Mouse (Mus musculus) MEL (cell line): Measurements from ENCODE around the gene Fzd7.

ENCODE experiments used
- GABPA ChIP-seq: IDR thresholded peaks from 2 replicates; pipeline ENCODE4 v1.6.1; 2012; ENCODE audit warnings: low read depth, mild to moderate bottlenecking, inconsistent platforms, low read length, improper control_type of control experiment, moderate library complexity
- HCFC1 ChIP-seq: IDR thresholded peaks from 2 replicates; pipeline ENCODE4 v1.6.1; 2012; ENCODE audit warnings: low read depth, mild to moderate bottlenecking, inconsistent platforms, low read length, improper control_type of control experiment, moderate library complexity
- MAX ChIP-seq: IDR thresholded peaks from 2 replicates; pipeline ENCODE4 v1.6.1; 2011; ENCODE audit warnings: low read length, improper control_type of control experiment

GRCm38 (mm10) chr1:59449423-59449822, 32.8 kb upstream of the Fzd7 start:
- no peak for TF ChIP-seq MAX
- TF ChIP-seq GABPA, result no peak
- TF ChIP-seq HCFC1, result no peak
